Comparison of ENCODE assay signal across 8 mouse cellular contexts in genomic region chr15:79028823-79029484, GRCm38 (mm10). TPM values are rescaled to one million over a fixed set of nuclear protein-coding genes. Genes with fewer than 3 reads are reported as not detected.
A peak's percentile ranks its signal among the peaks of the same experiment; 100 is the strongest.
DNase-seq lines count a peak whose midpoint lies in the region; ATAC-seq and TF ChIP-seq lines count a peak whose summit lies in the region.

No protein-coding gene starts in this region.

- no peak for ATAC-seq in embryonic facial prominence, embryonic 11.5 days (replicated peaks; ENCODE audit: insufficient number of reproducible peaks, low FRiP score, low TSS enrichment, low read depth)
- no peak for ATAC-seq in hindbrain, postnatal 0 days

- peak overlapping the region; percentile 93 for H3K4me2 ChIP-seq in embryonic facial prominence, embryonic 11.5 days (ENCODE audit: low read depth, low read length)
- peak overlapping the region; percentile 97 for H3K4me2 ChIP-seq in hindbrain, postnatal 0 days (ENCODE audit: low read depth, low read length)

- TF ChIP-seq POLR2A in liver, adult 2 months (IDR thresholded peaks at IDR 0.05; ENCODE audit: extremely low read depth, insufficient read depth, low read length) = no peak

- no peaks in the 10 kb centered on the region for H3K9me3 ChIP-seq in embryonic facial prominence, embryonic 11.5 days (replicated peaks; ENCODE audit: control insufficient read depth, low read length)
- H3K9me3 ChIP-seq in hindbrain, postnatal 0 days (ENCODE audit: low read length) = no peaks in the 10 kb centered on the region

- no peak for TF ChIP-seq CTCF in liver, adult 2 months (IDR thresholded peaks at IDR 0.05; ENCODE audit: low read depth, low read length)
- no peak for TF ChIP-seq CTCF in hindbrain, postnatal 0 days (IDR thresholded peaks at IDR 0.05; ENCODE audit: low read depth)

- peaks cover 4% of the 10 kb centered on the region; the same call in 1 of the 2 replicates for H3K4me1 ChIP-seq in liver, adult 2 months (ENCODE audit: control insufficient read depth, insufficient read depth, low read length)
- peaks cover 5% of the 10 kb centered on the region; the same call in 1 of the 2 replicates for H3K4me1 ChIP-seq in embryonic facial prominence, embryonic 11.5 days (ENCODE audit: control insufficient read depth, insufficient read depth, low read length)
- H3K4me1 ChIP-seq in hindbrain, postnatal 0 days (ENCODE audit: insufficient read depth, low read length) = peaks cover 25% of the 10 kb centered on the region

- WGBS in liver, adult 2 months = 4% methylated on average over 16 of the region's 16 CpGs
- 29% methylated on average over 16 of the region's 16 CpGs for WGBS in embryonic facial prominence, embryonic 11.5 days
- 19% methylated on average over 16 of the region's 16 CpGs for WGBS in hindbrain, postnatal 0 days

- H3K27me3 ChIP-seq in liver, adult 2 months (ENCODE audit: control insufficient read depth, insufficient read depth, low read length) = no peaks in the 10 kb centered on the region
- H3K27me3 ChIP-seq in embryonic facial prominence, embryonic 11.5 days (ENCODE audit: control insufficient read depth, insufficient read depth, low read length) = no peaks in the 10 kb centered on the region
- no peaks in the 10 kb centered on the region for H3K27me3 ChIP-seq in hindbrain, postnatal 0 days (ENCODE audit: insufficient read depth, low read length)

- peak; percentile 57 for DNase-seq in liver, adult 2 months (ENCODE audit: extremely low read depth, low read depth, low spot score)
- DNase-seq in liver = no peak
- DNase-seq in embryonic facial prominence, embryonic 11.5 days (ENCODE audit: low spot score) = peak; percentile 23
- DNase-seq in hindbrain, postnatal 0 days (ENCODE audit: low spot score) = no peak
- DNase-seq in naive thymus-derived CD4-positive, alpha-beta T cell, adult 2 months (ENCODE audit: low read depth) = peak; percentile 44
- DNase-seq in gastrocnemius, adult 18-20 months (ENCODE audit: low spot score) = no peak
- no peak for DNase-seq in adrenal gland, adult 8-10 months
- DNase-seq in testis, postnatal 14 days (ENCODE audit: low spot score) = no peak

- peak overlapping the region; percentile 92 for H3K4me3 ChIP-seq in liver, adult 2 months (ENCODE audit: insufficient read depth, low read depth, low read length)
- peak overlapping the region; percentile 58 for H3K4me3 ChIP-seq in embryonic facial prominence, embryonic 11.5 days (ENCODE audit: low read depth, low read length)
- H3K4me3 ChIP-seq in hindbrain, postnatal 0 days (ENCODE audit: low read length) = peak overlapping the region; percentile 68

- H3K36me3 ChIP-seq in liver, adult 2 months (ENCODE audit: control insufficient read depth, insufficient read depth, low read length) = no peaks in the 10 kb centered on the region
- no peaks in the 10 kb centered on the region for H3K36me3 ChIP-seq in embryonic facial prominence, embryonic 11.5 days (replicated peaks; ENCODE audit: control insufficient read depth, insufficient read depth, low read depth, low read length)
- no peaks in the 10 kb centered on the region for H3K36me3 ChIP-seq in hindbrain, postnatal 0 days (ENCODE audit: insufficient read depth, low read length)

- H3K27ac ChIP-seq in liver, adult 2 months (replicated peaks; ENCODE audit: insufficient read depth, low read depth, low read length) = peak overlapping the region; percentile 96
- peak overlapping the region; percentile 94 for H3K27ac ChIP-seq in embryonic facial prominence, embryonic 11.5 days (replicated peaks; ENCODE audit: low read depth, low read length)
- peak overlapping the region; percentile 97 for H3K27ac ChIP-seq in hindbrain, postnatal 0 days

- peak overlapping the region; percentile 94 for H3K9ac ChIP-seq in liver, adult 2 months (ENCODE audit: low read depth, low read length)
- H3K9ac ChIP-seq in embryonic facial prominence, embryonic 11.5 days (replicated peaks; ENCODE audit: low read length) = peak overlapping the region; percentile 100
- H3K9ac ChIP-seq in hindbrain, postnatal 0 days (replicated peaks; ENCODE audit: low read length) = peak overlapping the region; percentile 99

- peaks cover 11% of the 10 kb centered on the region; the same call in 1 of the 2 replicates for H3K79me2 ChIP-seq in liver, adult 2 months (ENCODE audit: control insufficient read depth, insufficient read depth, low read length)

RNA-seq across cellular contexts. Expression of gene H1f0, which starts 0.7 kb away (rescaled TPM):
- 64.2 and 82.1 TPM in 2 replicates for total RNA-seq in liver, adult 2 months (2014; rRNA removed)
- polyA plus RNA-seq in liver, adult 2 months (2012; rRNA removed) = 68.0 and 79.0 TPM in 2 replicates
- polyA plus RNA-seq in embryonic facial prominence, embryonic 11.5 days (2014; fragmentation: Nextera tagmentation; extraction: Ambion mirVana) = 315 and 326 TPM in 2 replicates
- 211 and 233 TPM in 2 replicates for total RNA-seq in hindbrain, postnatal 0 days (2014; rRNA removed)
- 259 and 272 TPM in 2 replicates for polyA plus RNA-seq in hindbrain, postnatal 0 days (2015; fragmentation: Nextera tagmentation; extraction: Ambion mirVana)
- 10 to 100 TPM; 74.4 to 86.9 TPM for total RNA-seq in gastrocnemius, adult 18-20 months (2021)
- 100 to 1,000 TPM; 122 to 250 (median 176) TPM for total RNA-seq in adrenal gland, adult 8-10 months (2022)

RNA-seq across cellular contexts. Expression of gene Galr3, which starts 12.7 kb away (rescaled TPM):
- total RNA-seq in liver, adult 2 months (2014; rRNA removed) = not detected in 2 replicates
- 0.09 TPM in 1 of 2 replicates, not detected in the other for polyA plus RNA-seq in liver, adult 2 months (2012; rRNA removed)
- 0.18 TPM in 1 of 2 replicates, not detected in the other for polyA plus RNA-seq in embryonic facial prominence, embryonic 11.5 days (2014; fragmentation: Nextera tagmentation; extraction: Ambion mirVana)
- total RNA-seq in hindbrain, postnatal 0 days (2014; rRNA removed) = 0.47 and 1.2 TPM in 2 replicates
- 0.20 and 0.25 TPM in 2 replicates for polyA plus RNA-seq in hindbrain, postnatal 0 days (2015; fragmentation: Nextera tagmentation; extraction: Ambion mirVana)
- total RNA-seq in gastrocnemius, adult 18-20 months (2021) = not detected
- total RNA-seq in adrenal gland, adult 8-10 months (2022) = under 1 TPM in 3 of 4 experiments, not detected in 1; 0.28 to 0.31 (median 0.30) TPM

RNA-seq across cellular contexts. Expression of gene Ankrd54, which starts 33.7 kb away (rescaled TPM):
- 5.1 and 6.4 TPM in 2 replicates for total RNA-seq in liver, adult 2 months (2014; rRNA removed)
- polyA plus RNA-seq in liver, adult 2 months (2012; rRNA removed) = 22.5 and 27.1 TPM in 2 replicates
- 42.8 and 56.2 TPM in 2 replicates for polyA plus RNA-seq in embryonic facial prominence, embryonic 11.5 days (2014; fragmentation: Nextera tagmentation; extraction: Ambion mirVana)
- 60.4 and 62.5 TPM in 2 replicates for total RNA-seq in hindbrain, postnatal 0 days (2014; rRNA removed)
- polyA plus RNA-seq in hindbrain, postnatal 0 days (2015; fragmentation: Nextera tagmentation; extraction: Ambion mirVana) = 36.7 and 42.4 TPM in 2 replicates
- 1 to 10 TPM; 4.1 to 4.5 TPM for total RNA-seq in gastrocnemius, adult 18-20 months (2021)
- total RNA-seq in adrenal gland, adult 8-10 months (2022) = 10 to 100 TPM; 24.6 to 34.9 (median 28.2) TPM

RNA-seq across cellular contexts. Expression of gene Eif3l, which starts 46.0 kb away (rescaled TPM):
- 82.1 and 94.2 TPM in 2 replicates for total RNA-seq in liver, adult 2 months (2014; rRNA removed)
- 98.3 and 103 TPM in 2 replicates for polyA plus RNA-seq in liver, adult 2 months (2012; rRNA removed)
- polyA plus RNA-seq in embryonic facial prominence, embryonic 11.5 days (2014; fragmentation: Nextera tagmentation; extraction: Ambion mirVana) = 286 and 292 TPM in 2 replicates
- 221 and 229 TPM in 2 replicates for total RNA-seq in hindbrain, postnatal 0 days (2014; rRNA removed)
- 163 and 164 TPM in 2 replicates for polyA plus RNA-seq in hindbrain, postnatal 0 days (2015; fragmentation: Nextera tagmentation; extraction: Ambion mirVana)
- total RNA-seq in gastrocnemius, adult 18-20 months (2021) = 10 to 100 TPM; 52.6 to 54.1 TPM
- total RNA-seq in adrenal gland, adult 8-10 months (2022) = 100 to 1,000 TPM; 136 to 157 (median 140) TPM

Comparison
In these comparisons a context has a peak if more than half of its experiments do, and no peak if none do; other contexts are left out.
1. DNase-seq: peak in liver, adult 2 months (single experiment), embryonic facial prominence, embryonic 11.5 days (single experiment) and naive thymus-derived CD4-positive, alpha-beta T cell, adult 2 months (single experiment); none in liver (single experiment), hindbrain, postnatal 0 days (single experiment), gastrocnemius, adult 18-20 months (single experiment), adrenal gland, adult 8-10 months (single experiment) and testis, postnatal 14 days (single experiment).
2. Peak in every context shown above with its lines, with median percentiles within 50 percentile points of each other: H3K27ac ChIP-seq, H3K4me3 ChIP-seq and H3K9ac ChIP-seq.